Mouse (Mus musculus) granulocyte monocyte progenitor cell, adult 5-6 weeks (primary cell): Measurements from ENCODE around the gene Smarca1. TPM values are rescaled to one million over a fixed set of nuclear protein-coding genes. Genes with fewer than 3 reads are reported as not detected.

Experiments used
- ATAC-seq: replicated peaks from 2 replicates; pipeline ENCODE4 v1.8.0; 2016; ENCODE audit warnings: mild to moderate bottlenecking, moderate TSS enrichment, inconsistent platforms; ENCODE audit not compliant: poor library complexity, severe bottlenecking
- total RNA-seq, 2 experiments: library from RNA; stranded (forward) in 1 of 2; stranded (reverse) in 1 of 2; fragments of 200-712, 200-1000 nt in 1 of 2; fragments of >200 nt in 1 of 2; fragmentation: Nextera tagmentation in 1 of 2; gene quantifications; 2 replicates each; pipeline ENCODE4 v1.2.3; 2014 to 2017

Gene Smarca1
- not detected in 2 replicates for total RNA-seq (2014; fragmentation: Nextera tagmentation)
- total RNA-seq (2017): not detected in 2 replicates

DNA sequence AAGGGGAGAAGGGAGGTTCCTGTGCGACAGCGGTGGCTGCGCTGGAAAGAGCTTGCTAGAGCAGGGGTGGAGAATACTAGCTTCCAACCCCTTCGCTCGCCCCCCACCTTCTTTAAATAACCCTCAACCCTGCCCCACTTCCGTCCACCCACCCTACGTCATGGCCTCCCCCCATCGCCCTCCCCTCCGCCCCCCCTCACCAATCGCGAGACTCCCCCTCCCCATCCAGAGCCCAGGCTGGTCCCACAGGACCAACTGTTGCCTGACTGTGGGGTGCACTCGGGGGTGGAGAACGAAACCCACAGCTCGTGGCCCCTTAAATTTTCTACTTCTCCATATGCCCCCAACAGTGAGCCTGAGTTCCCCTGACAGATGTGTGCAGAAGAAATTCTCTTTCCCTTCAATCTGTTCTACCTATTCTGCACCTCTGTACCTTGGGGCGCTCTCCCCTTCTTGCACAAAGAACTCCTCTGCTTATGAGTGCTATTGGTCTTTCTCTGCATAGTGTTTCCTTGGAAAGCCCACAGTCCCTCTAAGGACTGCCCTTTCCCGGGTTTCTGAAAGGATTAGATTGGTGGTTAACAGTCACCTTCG is at the start of gene Smarca1:
Gene Smarca1, minus strand, starts transcription at position 544 of the 594 bp plus-strand sequence.
- peak; percentile 55 for ATAC-seq

GRCm38 (mm10) chrX:47937740-47938139 is 45.0 kb upstream of the Smarca1 start:
- no peak for ATAC-seq

- no peak for ATAC-seq
These were observed 44.1 kb upstream of the Smarca1 start for GRCm38 (mm10) chrX:47936885-47937284.

GRCm38 (mm10) chrX:47934352-47934751 is 41.6 kb upstream of the Smarca1 start:
- no peak for ATAC-seq

DNA sequence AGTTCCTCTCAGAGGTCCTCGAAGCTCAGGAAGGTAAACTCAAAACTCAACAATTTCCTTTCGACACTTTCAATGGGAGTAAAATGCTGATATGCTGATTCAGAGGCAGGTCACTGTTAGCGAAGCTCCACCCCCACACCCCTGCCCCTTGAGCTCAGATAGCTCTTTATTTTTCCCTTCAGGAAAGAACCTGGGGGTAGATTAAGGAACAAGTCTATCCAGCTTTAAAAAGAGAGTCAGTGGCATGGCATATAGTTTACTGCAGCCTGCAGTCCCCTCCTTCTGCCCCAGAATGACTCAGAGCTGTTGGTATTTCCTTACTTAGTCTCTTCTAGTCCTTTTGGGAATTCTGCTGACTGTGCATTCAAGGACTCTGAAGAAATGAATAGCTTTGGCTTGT is 37.7 kb upstream of the Smarca1 start:
- no peak for ATAC-seq

DNA sequence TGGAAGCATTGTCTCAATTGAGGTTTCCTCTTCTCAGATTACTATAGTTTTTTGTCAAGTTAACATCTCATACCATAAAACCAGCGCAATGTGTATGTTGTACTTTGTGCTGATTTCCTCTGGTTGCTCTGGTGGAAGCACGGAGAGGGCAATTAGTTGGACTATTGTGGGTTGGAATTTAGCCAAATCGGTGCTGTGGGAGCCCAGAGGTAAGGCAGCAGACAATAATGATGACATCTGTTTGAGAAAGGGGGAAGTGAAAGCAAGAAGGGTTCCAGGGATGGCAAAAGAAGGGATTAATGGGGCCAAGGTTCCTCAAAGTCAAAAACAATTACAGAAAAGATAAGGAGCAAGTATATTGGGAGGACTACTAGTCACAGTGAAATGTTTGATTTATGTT is 35.2 kb upstream of the Smarca1 start:
- ATAC-seq: peak; percentile 99

GRCm38 (mm10) chrX:47920541-47920940 is 27.8 kb upstream of the Smarca1 start:
- ATAC-seq: no peak

GRCm38 (mm10) chrX:47916831-47917230 is 24.1 kb upstream of the Smarca1 start:
- ATAC-seq: no peak

GRCm38 (mm10) chrX:47913543-47913938 is 20.8 kb upstream of the Smarca1 start:
- peak; percentile 10; the same call in 1 of the 2 replicates for ATAC-seq

- ATAC-seq: peak; percentile 82
These were observed 20.2 kb upstream of the Smarca1 start for GRCm38 (mm10) chrX:47912904-47913542.

DNA sequence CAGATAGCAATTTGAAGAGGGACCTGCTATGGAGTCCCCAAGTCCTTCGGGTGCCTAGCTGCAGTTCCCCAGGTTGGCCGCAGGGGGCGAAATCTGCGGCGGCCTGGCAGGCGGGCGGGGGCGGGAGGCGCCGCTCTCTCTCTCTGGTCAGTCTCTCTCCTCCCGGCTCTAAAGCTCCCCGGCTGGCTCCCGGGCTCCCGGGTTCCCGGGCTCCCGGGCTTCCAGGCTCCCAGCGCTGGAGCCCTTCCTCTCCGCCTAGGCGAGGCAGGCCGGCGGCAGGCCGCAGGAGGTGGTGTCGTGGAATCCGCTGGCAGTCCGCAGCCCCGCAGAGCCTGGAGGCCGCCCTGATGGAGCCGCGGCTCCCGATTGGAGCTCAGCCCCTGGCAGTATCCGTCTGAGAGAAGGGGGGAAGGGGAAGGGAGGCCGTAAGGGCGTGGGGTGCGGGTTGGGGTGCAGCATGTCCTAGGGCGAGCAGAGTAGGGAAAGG is 19.6 kb upstream of the Smarca1 start, which contains the start of gene Ocrl:
Gene Ocrl, plus strand, starts transcription at position 82 of the 487 bp plus-strand sequence.
- peak; percentile 83 for ATAC-seq

DNA sequence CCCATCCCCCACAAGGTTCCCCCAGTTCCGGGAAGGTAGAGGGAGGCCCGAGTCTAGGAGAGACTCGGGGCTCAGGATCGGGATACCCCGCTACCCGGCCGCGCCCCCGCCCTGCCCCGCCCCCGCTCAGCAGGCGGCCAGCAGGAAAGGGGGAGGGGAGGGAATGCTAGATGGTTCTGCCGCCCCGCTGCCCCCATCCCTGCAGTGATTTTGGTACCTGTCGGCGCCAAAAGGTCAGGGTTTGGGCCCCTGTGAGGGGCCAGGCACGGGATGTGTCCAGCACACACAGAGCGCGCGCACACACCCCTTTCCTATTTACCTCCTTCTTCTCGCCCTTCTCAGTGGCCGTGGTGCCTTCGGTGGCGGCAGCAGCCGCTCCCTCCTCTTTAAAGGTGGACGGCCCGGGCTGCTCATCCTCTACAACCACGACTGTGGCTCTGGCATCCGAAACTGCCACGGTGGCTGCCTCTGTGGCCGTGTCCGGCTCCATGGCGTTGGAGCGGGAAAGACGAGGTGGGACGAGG is 805 bp downstream of the Smarca1 start:
- ATAC-seq: no peak

- no peak for ATAC-seq
These were observed 1.4 kb downstream of the Smarca1 start for GRCm38 (mm10) chrX:47891243-47891906.

DNA sequence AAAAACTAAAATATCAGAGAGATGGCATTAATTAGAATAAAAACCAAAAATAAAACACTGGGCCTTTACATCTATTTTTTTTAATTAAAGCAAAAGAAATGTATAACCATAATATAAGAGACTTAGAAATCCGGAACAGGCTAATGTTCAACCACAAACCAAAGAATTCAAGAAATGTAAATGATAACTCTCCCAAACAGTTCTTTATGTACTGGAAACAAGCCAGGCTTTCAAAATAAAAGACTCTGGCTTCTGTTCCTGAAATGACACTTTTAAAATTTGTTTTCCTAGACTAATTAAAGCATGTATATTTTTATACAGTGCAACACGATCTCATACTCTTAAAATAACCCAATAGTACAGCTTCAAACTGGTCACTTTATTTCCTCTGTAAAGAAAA is 5.4 kb downstream of the Smarca1 start:
- no peak for ATAC-seq

DNA sequence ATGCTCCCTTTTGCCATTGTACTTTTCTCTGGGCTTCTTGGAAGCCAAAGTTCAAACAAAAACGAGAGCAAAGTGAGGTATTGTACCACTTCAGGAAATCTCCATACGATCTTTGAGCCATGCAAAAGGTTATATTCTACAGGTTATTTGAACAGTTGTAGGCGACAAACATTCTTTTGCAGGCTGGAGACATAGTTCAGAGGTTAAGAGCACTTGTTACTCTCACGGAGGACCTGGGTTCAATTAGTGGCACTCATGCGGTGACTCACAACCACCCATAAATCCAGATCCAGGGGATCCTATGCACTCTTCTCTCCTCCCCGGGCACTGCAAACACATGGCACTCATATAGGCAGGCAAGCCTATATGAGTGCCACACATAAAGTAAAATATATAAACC is 10.0 kb downstream of the Smarca1 start:
- no peak for ATAC-seq

- no peak for ATAC-seq
These were observed 12.7 kb downstream of the Smarca1 start for GRCm38 (mm10) chrX:47880052-47880451.

DNA sequence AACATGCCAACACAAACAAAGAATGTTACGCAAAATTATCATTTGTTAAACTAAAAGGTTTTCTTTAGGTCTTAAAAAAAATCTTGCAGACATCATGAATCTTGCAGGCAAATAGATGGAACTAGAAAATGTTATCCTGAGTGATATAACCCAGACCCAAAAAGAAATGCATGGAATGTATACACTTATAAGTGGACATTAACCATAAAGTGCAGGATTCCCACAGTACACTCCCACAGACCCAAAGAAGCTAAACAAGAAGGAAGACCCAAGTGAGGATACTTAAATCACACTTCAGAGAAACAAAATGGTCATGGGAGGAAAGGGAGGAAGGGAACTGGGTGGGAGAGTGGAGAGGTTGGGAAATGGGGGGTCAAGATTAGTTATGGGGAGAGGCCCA is 34.2 kb downstream of the Smarca1 start:
- ATAC-seq: no peak

DNA sequence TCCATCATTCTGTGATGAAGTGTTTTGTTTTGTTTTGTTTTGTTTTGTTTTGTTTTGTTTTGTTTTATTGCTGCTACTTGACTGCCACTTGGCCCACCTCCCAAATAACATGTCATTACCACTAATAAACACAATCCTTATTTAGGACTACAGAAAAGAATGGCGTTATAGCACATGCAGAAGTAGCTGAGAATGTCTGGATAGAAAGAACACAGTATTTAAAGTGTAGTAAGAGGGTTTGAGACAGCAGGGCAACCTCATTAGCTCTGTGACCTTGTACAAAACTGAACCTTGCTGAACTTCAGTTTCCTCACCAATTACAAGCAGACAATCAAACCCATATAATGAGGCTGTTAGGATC is 57.0 kb downstream of the Smarca1 start:
- ATAC-seq: no peak

GRCm38 (mm10) chrX:47835098-47835834 is 57.5 kb downstream of the Smarca1 start:
- no peak for ATAC-seq

- ATAC-seq: no peak
These were observed 59.3 kb downstream of the Smarca1 start for GRCm38 (mm10) chrX:47833431-47833830.
